Mouse (Mus musculus) cortical plate, adult 2 months (tissue): ENCODE results near the gene Olfr1085. TPM values are rescaled to one million over a fixed set of nuclear protein-coding genes. Genes with fewer than 3 reads are reported as not detected.
"Not testable (repeated sequence)": the region's sequence is repeated elsewhere in the genome, so short reads cannot be mapped to it uniquely, and the experiment has no call there.

Source experiments
- H3K27ac ChIP-seq: fragments of 200-500 bp; 2 replicates; pipeline ENCODE4 v1.5.1; 2012; ENCODE audit warnings: low read length, control low read depth, inconsistent platforms; ENCODE audit not compliant: insufficient read depth
- H3K4me1 ChIP-seq: fragments of 200-500 bp; 2 replicates; pipeline ENCODE4 v1.6.1; 2011; ENCODE audit warnings: low read length; ENCODE audit not compliant: control insufficient read depth, insufficient read depth
- H3K4me3 ChIP-seq: fragments of 200-500 bp; 2 replicates; pipeline ENCODE4 v1.5.1; 2011; ENCODE audit warnings: mild to moderate bottlenecking, low read length, control low read depth; ENCODE audit not compliant: insufficient read depth
- CTCF ChIP-seq: fragments of 200-500 bp; IDR thresholded peaks from 2 replicates; pipeline ENCODE4 v1.5.1; 2011; ENCODE audit warnings: mild to moderate bottlenecking, control low read depth, low read length; ENCODE audit not compliant: insufficient read depth; ENCODE audit errors: extremely low read depth
- POLR2A ChIP-seq: fragments of 200-500 bp; IDR thresholded peaks from 2 replicates; pipeline ENCODE4 v1.6.1; 2011; ENCODE audit warnings: mild to moderate bottlenecking, low read length, control low read depth; ENCODE audit not compliant: insufficient read depth; ENCODE audit errors: extremely low read depth
- polyA plus RNA-seq: library from polyadenylated mRNA; depleted of rRNA; stranded (reverse); fragments of >200 nt; gene quantifications from 2 replicates; pipeline ENCODE4 v1.2.3, GENCODE M21; 2012; rRNA removed

The Olfr1085 gene
- not detected in 2 replicates for polyA plus RNA-seq

DNA sequence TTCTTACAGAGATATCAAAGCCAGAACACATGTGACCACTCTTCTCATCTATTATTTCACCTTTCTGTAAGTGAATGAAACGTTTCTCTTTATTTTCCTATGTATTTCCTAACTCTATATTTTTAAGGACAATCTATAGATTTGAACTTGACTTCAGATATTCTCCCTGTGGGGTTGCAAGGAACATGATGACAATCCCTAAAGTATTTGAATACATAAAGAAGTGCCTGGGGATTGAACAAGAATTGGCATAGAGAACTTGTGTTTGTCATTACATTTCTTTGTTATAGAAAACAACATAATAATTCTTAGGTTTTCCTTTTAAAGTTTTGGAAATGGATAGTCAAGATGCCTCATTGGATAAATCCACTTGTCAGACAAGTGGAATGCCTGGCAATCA lies at the start of gene Olfr1085:
Gene Olfr1085 (minus strand): TSS at position 101 of the 400 bp plus-strand sequence.
- TF ChIP-seq CTCF: no peak
- no peak for TF ChIP-seq POLR2A
- no peak within 1 kb of the TSS for H3K27ac ChIP-seq
- no peaks in the 10 kb centered on the region for H3K4me1 ChIP-seq
- H3K4me3 ChIP-seq: no peak within 1 kb of the TSS

DNA sequence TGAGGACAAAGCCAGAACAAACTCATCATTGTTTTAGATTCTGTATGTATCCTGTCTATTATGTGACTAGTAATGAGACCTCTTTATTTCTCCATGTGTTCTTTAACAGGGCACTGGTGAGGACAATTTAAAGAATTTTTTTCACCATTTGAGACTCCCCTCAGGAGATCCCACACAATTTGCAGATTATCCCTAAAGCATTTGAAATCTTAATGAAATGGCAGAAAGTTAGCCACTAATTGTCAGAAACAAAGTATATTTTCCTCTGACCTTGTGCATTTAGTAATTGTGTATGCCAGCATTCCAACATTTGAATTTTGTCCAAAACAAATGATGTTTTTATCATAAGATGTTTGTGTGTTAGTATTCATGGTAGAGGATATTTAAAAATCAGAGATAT lies 36.5 kb upstream of the Olfr1085 start, which contains the start of gene Olfr1087:
Gene Olfr1087 (minus strand): TSS at position 101 of the 400 bp plus-strand sequence.
- Histone ChIP-seq H3K27ac (no peak within 1 kb of the TSS), H3K4me3 (no peak within 1 kb of the TSS), H3K4me1 (no peaks in the 10 kb centered on the region)
- TF ChIP-seq POLR2A (no peak), CTCF (no peak)

DNA sequence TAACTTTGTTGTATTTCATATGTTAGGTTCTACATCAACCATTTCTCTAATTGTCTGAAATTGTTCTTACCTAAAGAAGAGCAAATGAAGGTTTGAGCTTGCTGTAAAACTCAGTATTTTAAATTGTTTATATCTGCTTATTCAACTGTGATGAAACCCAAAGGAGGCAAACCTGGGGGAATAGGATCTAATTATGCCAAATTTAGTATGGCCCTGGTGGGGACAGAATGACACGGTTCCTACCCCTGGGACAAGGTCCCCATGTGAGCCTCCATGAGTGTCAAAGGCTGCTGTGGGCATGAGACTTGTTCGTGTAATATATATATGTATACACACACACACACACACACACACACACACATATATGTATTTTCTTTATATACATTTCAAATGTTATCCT lies 18.2 kb upstream of the Olfr1085 start, which contains the start of gene Olfr1086:
Gene Olfr1086 (minus strand): TSS at position 101 of the 400 bp plus-strand sequence.
- Histone ChIP-seq H3K4me1 (no peaks in the 10 kb centered on the region), H3K27ac (no peak within 1 kb of the TSS), H3K4me3 (no peak within 1 kb of the TSS)
- TF ChIP-seq CTCF: no peak
- TF ChIP-seq POLR2A: no peak

DNA sequence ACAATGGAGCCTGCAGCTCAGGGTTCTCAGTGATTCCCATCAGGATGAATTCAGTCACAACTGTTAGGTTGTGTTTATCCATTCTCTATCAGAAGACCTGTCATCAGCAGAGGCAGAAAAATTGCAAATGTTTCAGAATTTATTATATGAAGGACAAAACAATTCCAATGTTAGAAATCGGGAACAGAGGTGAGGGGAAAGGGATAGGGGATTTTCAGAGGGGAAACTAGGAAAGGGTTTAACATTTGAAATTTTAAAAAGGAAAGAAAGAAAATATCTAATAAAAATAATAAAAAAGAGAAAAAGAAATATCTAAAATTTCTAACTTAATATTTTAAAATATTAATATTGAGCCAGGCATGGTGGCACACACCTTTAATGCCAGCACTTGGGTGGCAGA lies 22.2 kb downstream of the Olfr1085 start, which contains the start of gene Olfr1084:
Gene Olfr1084 (minus strand): TSS at position 101 of the 400 bp plus-strand sequence.
- H3K27ac ChIP-seq: not testable (repeated sequence)

More for the DNA sequence above, 22.2 kb downstream of the Olfr1085 start, which contains the start of gene Olfr1084:
- H3K4me3 ChIP-seq, H3K4me1 ChIP-seq: not testable (repeated sequence)

Other genes starting within 250 kb of the Olfr1085 start
- gene Olfr1061, start 248.0 kb downstream of the Olfr1085 start, polyA plus RNA-seq: not detected in 2 replicates
- not detected in 2 replicates for gene Olfr1062, start 235.3 kb downstream of the Olfr1085 start, polyA plus RNA-seq
- not detected in 2 replicates for gene Olfr1065, start 211.4 kb downstream of the Olfr1085 start, polyA plus RNA-seq
- gene Olfr1066, start 205.8 kb downstream of the Olfr1085 start, polyA plus RNA-seq: not detected in 2 replicates
- gene Olfr228, start 174.6 kb downstream of the Olfr1085 start, polyA plus RNA-seq: not detected in 2 replicates
- gene Olfr1076, start 153.6 kb downstream of the Olfr1085 start, polyA plus RNA-seq: not detected in 2 replicates
- gene Olfr1079, start 119.5 kb downstream of the Olfr1085 start, polyA plus RNA-seq: not detected in 2 replicates
- gene Olfr1080, start 103.8 kb downstream of the Olfr1085 start, polyA plus RNA-seq: not detected in 2 replicates
- not detected in 2 replicates for gene Olfr1082, start 63.1 kb downstream of the Olfr1085 start, polyA plus RNA-seq
- not detected in 2 replicates for gene Olfr1084, start 22.3 kb downstream of the Olfr1085 start, polyA plus RNA-seq
- gene Olfr1086, start 18.1 kb upstream of the Olfr1085 start, polyA plus RNA-seq: not detected in 2 replicates
- gene Olfr1087, start 36.4 kb upstream of the Olfr1085 start, polyA plus RNA-seq: not detected in 2 replicates
- gene Olfr1089, start 71.7 kb upstream of the Olfr1085 start, polyA plus RNA-seq: not detected in 2 replicates
- not detected in 2 replicates for gene Olfr1090, start 97.0 kb upstream of the Olfr1085 start, polyA plus RNA-seq
- gene Olfr1093, start 120.5 kb upstream of the Olfr1085 start, polyA plus RNA-seq: not detected in 2 replicates
- gene Olfr141, start 148.0 kb upstream of the Olfr1085 start, polyA plus RNA-seq: not detected in 2 replicates
- gene Olfr1094, start 162.6 kb upstream of the Olfr1085 start, polyA plus RNA-seq: not detected in 2 replicates
- gene Olfr1095, start 189.7 kb upstream of the Olfr1085 start, polyA plus RNA-seq: not detected in 2 replicates
- not detected in 2 replicates for gene Gm13723, start 212.8 kb upstream of the Olfr1085 start, polyA plus RNA-seq
- not detected in 2 replicates for gene Olfr1097, start 230.2 kb upstream of the Olfr1085 start, polyA plus RNA-seq